Mouse (Mus musculus): ENCODE data around the gene Prl7d1. TPM values are rescaled to one million over a fixed set of nuclear protein-coding genes. Genes with fewer than 3 reads are reported as not detected.
"Not testable (repeated sequence)": the region's sequence is repeated elsewhere in the genome, so short reads cannot be mapped to it uniquely, and the experiment has no call there.

The Prl7d1 gene
- total RNA-seq (2014; rRNA removed; ENCODE audit: low replicate concordance) (not detected in 2 replicates), polyA plus RNA-seq (2015; fragmentation: Nextera tagmentation; extraction: Ambion mirVana) (not detected in 2 replicates)

GRCm38 (mm10) chr13:27716636-27717035, at the start of gene Prl7d1:
Prl7d1 (minus strand) TSS chr13:27716736.
- TF ChIP-seq CTCF (IDR thresholded peaks at IDR 0.05; ENCODE audit: low read depth) (no peak), EP300 (IDR thresholded peaks at IDR 0.05; ENCODE audit: low read depth) (no peak)
- H3K9me3 ChIP-seq (replicated peaks; ENCODE audit: control insufficient read depth, low read length), result no peaks in the 10 kb centered on the region
- DNase-seq (ENCODE audit: low spot score) (no peak), ATAC-seq (ENCODE audit: insufficient read depth, low read depth) (no peak)
- H3K4me1 ChIP-seq (ENCODE audit: control insufficient read depth, insufficient read depth), result no peaks in the 10 kb centered on the region
- H3K4me2 ChIP-seq (ENCODE audit: low read depth, low read length), result no peak within 1 kb of the TSS
- no peaks in the 10 kb centered on the region for H3K27me3 ChIP-seq (ENCODE audit: control insufficient read depth, insufficient read depth, low read length)
- no peak within 1 kb of the TSS for H3K4me3 ChIP-seq (ENCODE audit: low read depth, low read length)
- H3K9ac ChIP-seq (replicated peaks; ENCODE audit: low read depth, low read length), result no peak within 1 kb of the TSS
- H3K27ac ChIP-seq (ENCODE audit: low read depth), result no peak within 1 kb of the TSS
- no peaks in the 10 kb centered on the region for H3K36me3 ChIP-seq (replicated peaks; ENCODE audit: control insufficient read depth, insufficient read depth, low read length)
- WGBS, result 84% methylated on average over 5 of the region's 5 CpGs

- ATAC-seq (ENCODE audit: insufficient read depth, low read depth), result no peak
- Histone ChIP-seq H3K4me3 (ENCODE audit: low read depth, low read length) (no peak overlapping the region), H3K9ac (replicated peaks; ENCODE audit: low read depth, low read length) (no peak overlapping the region), H3K36me3 (replicated peaks; ENCODE audit: control insufficient read depth, insufficient read depth, low read length) (no peaks in the 10 kb centered on the region), H3K4me1 (ENCODE audit: control insufficient read depth, insufficient read depth) (no peaks in the 10 kb centered on the region), H3K9me3 (replicated peaks; ENCODE audit: control insufficient read depth, low read length) (no peaks in the 10 kb centered on the region), H3K27ac (ENCODE audit: low read depth) (no peak overlapping the region), H3K4me2 (ENCODE audit: low read depth, low read length) (no peak overlapping the region), H3K27me3 (ENCODE audit: control insufficient read depth, insufficient read depth, low read length) (no peaks in the 10 kb centered on the region)
- DNase-seq (ENCODE audit: low spot score), result no peak
- 71% methylated on average over 10 of the region's 10 CpGs for WGBS
- TF ChIP-seq CTCF (IDR thresholded peaks at IDR 0.05; ENCODE audit: low read depth) (no peak), EP300 (IDR thresholded peaks at IDR 0.05; ENCODE audit: low read depth) (no peak)
These were observed 18.1 kb upstream of the Prl7d1 start for GRCm38 (mm10) chr13:27734512-27735186.

DNA sequence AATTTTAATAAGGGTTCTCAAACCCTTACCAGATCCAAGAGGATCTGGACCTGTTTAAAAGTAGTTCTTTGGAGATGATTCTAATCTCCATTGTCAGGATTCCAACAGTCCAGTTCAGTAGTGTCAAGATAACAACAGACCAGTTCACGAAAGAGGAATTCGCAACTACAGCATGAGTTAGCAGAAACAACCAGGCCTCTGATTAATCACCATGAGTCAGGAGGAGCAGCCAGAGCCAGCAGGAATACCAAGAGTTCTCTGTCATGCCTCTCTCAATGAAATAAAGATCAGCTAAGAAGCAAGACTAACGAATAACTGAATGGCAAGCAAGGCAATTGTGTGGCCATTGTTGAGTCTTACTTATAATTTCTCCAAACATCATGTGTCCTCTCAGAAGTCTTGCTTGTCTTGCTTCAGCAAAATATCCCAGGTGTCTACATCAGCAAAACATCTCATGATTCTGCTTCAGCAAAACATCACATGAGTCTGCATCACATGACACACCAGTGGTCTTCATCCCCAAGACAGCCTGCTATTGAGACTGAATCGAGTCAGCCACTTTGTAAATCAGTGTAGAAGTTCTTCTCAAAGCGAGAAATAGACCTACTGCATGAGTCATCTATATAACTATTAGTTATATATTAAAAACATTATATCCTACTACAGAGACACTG, 13.9 kb upstream of the Prl7d1 start:
- not testable (repeated sequence) for ATAC-seq (ENCODE audit: insufficient read depth, low read depth); H3K4me2 ChIP-seq (ENCODE audit: low read depth, low read length); H3K27me3 ChIP-seq (ENCODE audit: control insufficient read depth, insufficient read depth, low read length); H3K9ac ChIP-seq (replicated peaks; ENCODE audit: low read depth, low read length); H3K4me1 ChIP-seq (ENCODE audit: control insufficient read depth, insufficient read depth); H3K27ac ChIP-seq (ENCODE audit: low read depth); H3K9me3 ChIP-seq (replicated peaks; ENCODE audit: control insufficient read depth, low read length); H3K36me3 ChIP-seq (replicated peaks; ENCODE audit: control insufficient read depth, insufficient read depth, low read length); DNase-seq (ENCODE audit: low spot score); H3K4me3 ChIP-seq (ENCODE audit: low read depth, low read length)
- 61% methylated on average over 5 of the region's 5 CpGs for WGBS

GRCm38 (mm10) chr13:27725057-27725456, 8.5 kb upstream of the Prl7d1 start:
- not testable (repeated sequence) for ATAC-seq (ENCODE audit: insufficient read depth, low read depth); H3K27ac ChIP-seq (ENCODE audit: low read depth); H3K4me1 ChIP-seq (ENCODE audit: control insufficient read depth, insufficient read depth); H3K27me3 ChIP-seq (ENCODE audit: control insufficient read depth, insufficient read depth, low read length); H3K4me2 ChIP-seq (ENCODE audit: low read depth, low read length); H3K36me3 ChIP-seq (replicated peaks; ENCODE audit: control insufficient read depth, insufficient read depth, low read length); H3K9ac ChIP-seq (replicated peaks; ENCODE audit: low read depth, low read length); H3K4me3 ChIP-seq (ENCODE audit: low read depth, low read length); DNase-seq (ENCODE audit: low spot score); H3K9me3 ChIP-seq (replicated peaks; ENCODE audit: control insufficient read depth, low read length)
- 77% methylated on average over 3 of the region's 3 CpGs for WGBS

GRCm38 (mm10) chr13:27706521-27706920, 10.0 kb downstream of the Prl7d1 start:
- Histone ChIP-seq H3K27ac (ENCODE audit: low read depth) (no peak overlapping the region), H3K4me3 (ENCODE audit: low read depth, low read length) (no peak overlapping the region), H3K27me3 (ENCODE audit: control insufficient read depth, insufficient read depth, low read length) (no peaks in the 10 kb centered on the region), H3K9ac (replicated peaks; ENCODE audit: low read depth, low read length) (no peak overlapping the region), H3K36me3 (replicated peaks; ENCODE audit: control insufficient read depth, insufficient read depth, low read length) (no peaks in the 10 kb centered on the region), H3K4me2 (ENCODE audit: low read depth, low read length) (no peak overlapping the region), H3K4me1 (ENCODE audit: control insufficient read depth, insufficient read depth) (no peaks in the 10 kb centered on the region), H3K9me3 (replicated peaks; ENCODE audit: control insufficient read depth, low read length) (no peaks in the 10 kb centered on the region)
- TF ChIP-seq CTCF (IDR thresholded peaks at IDR 0.05; ENCODE audit: low read depth) (no peak), EP300 (IDR thresholded peaks at IDR 0.05; ENCODE audit: low read depth) (no peak)
- DNase-seq (ENCODE audit: low spot score), result no peak
- ATAC-seq (ENCODE audit: insufficient read depth, low read depth), result no peak
- WGBS, result 43% methylated on average over 2 of the region's 2 CpGs

DNA sequence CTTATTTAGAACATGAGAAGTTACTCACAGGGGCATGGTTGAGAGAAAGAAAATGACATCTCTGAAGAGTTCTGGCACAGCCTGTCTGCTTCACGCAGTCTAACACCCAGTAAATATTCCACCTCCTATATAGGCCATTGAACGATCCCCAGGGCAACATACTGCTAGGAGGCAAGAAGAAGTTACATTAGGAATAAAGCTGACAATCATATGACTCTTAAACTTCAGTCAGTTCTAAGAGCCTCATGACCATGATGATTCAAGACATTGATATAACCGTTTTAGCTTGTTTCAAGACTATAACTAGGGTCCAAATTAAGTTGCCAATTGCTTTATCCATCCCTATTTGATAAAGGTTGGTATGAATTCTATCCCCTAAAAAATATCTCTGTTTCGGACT, 48.6 kb downstream of the Prl7d1 start, which contains the start of gene Prl7a2:
Gene Prl7a2 (minus strand): TSS at position 101 of the 400 bp plus-strand sequence.
- Histone ChIP-seq H3K4me3 (ENCODE audit: low read depth, low read length) (no peak within 1 kb of the TSS), H3K4me2 (ENCODE audit: low read depth, low read length) (no peak within 1 kb of the TSS), H3K4me1 (ENCODE audit: control insufficient read depth, insufficient read depth) (no peaks in the 10 kb centered on the region), H3K9me3 (replicated peaks; ENCODE audit: control insufficient read depth, low read length) (no peaks in the 10 kb centered on the region), H3K36me3 (replicated peaks; ENCODE audit: control insufficient read depth, insufficient read depth, low read length) (no peaks in the 10 kb centered on the region), H3K9ac (replicated peaks; ENCODE audit: low read depth, low read length) (no peak within 1 kb of the TSS), H3K27me3 (ENCODE audit: control insufficient read depth, insufficient read depth, low read length) (no peaks in the 10 kb centered on the region), H3K27ac (ENCODE audit: low read depth) (no peak within 1 kb of the TSS)
- 68% methylated on average over 4 of the region's 4 CpGs for WGBS
- ATAC-seq (ENCODE audit: insufficient read depth, low read depth) (no peak), DNase-seq (ENCODE audit: low spot score) (no peak)
- TF ChIP-seq EP300 (IDR thresholded peaks at IDR 0.05; ENCODE audit: low read depth) (no peak), CTCF (IDR thresholded peaks at IDR 0.05; ENCODE audit: low read depth) (no peak)
